Mouse (Mus musculus): ENCODE measurements around the gene Dnajc2. TPM values are rescaled to one million over a fixed set of nuclear protein-coding genes. Genes with fewer than 3 reads are reported as not detected.

Gene Dnajc2
- polyA plus RNA-seq, 1 experiment from 2014 or later = 95.6 TPM

DNA sequence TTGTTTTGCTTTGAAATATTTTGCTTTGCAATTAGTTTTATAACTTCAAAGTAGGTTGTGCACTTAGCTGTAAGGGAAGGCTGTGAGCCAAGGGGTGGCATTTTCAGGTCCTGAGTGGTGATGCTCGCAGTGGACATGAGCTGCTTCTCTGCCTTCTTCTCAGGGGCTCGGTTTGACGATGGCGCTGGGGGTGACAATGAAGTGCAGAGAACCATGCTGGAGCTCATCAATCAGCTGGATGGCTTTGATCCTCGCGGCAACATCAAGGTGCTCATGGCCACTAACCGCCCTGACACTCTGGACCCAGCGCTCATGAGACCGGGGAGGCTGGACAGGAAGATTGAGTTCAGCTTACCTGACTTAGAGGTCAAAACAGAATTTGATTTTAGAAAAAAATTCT lies 17.9 kb upstream of the Dnajc2 start:
- no peak for ATAC-seq (ENCODE audit: insufficient number of reproducible peaks, low FRiP score, low TSS enrichment, low read depth)
- no peak overlapping the region for H3K9ac ChIP-seq (ENCODE audit: low read length)
- H3K4me2 ChIP-seq (ENCODE audit: low read depth, severe bottlenecking) = no peak overlapping the region
- DNase-seq (ENCODE audit: low spot score) = no peak
- H3K4me3 ChIP-seq (ENCODE audit: low read depth, low read length) = no peak overlapping the region
- H3K9me3 ChIP-seq (ENCODE audit: control insufficient read depth, low read length) = no peaks in the 10 kb centered on the region
- H3K36me3 ChIP-seq (ENCODE audit: control insufficient read depth, insufficient read depth, low read length) = peaks cover 9% of the 10 kb centered on the region; the same call in 1 of the 2 replicates
- no peaks in the 10 kb centered on the region for H3K27me3 ChIP-seq (ENCODE audit: control insufficient read depth, insufficient read depth, low read length)
- 91% methylated on average over 9 of the region's 9 CpGs for WGBS
- no peak overlapping the region for H3K27ac ChIP-seq (replicated peaks; ENCODE audit: low read depth, low read length)
- H3K4me1 ChIP-seq (ENCODE audit: control insufficient read depth, insufficient read depth, low read length) = no peaks in the 10 kb centered on the region

- H3K36me3 ChIP-seq (ENCODE audit: control insufficient read depth, insufficient read depth, low read length) = peaks cover 5% of the 10 kb centered on the region; the same call in 1 of the 2 replicates
- DNase-seq (ENCODE audit: low spot score) = no peak
- H3K27me3 ChIP-seq (ENCODE audit: control insufficient read depth, insufficient read depth, low read length) = no peaks in the 10 kb centered on the region
- no peaks in the 10 kb centered on the region for H3K9me3 ChIP-seq (ENCODE audit: control insufficient read depth, low read length)
- no peaks in the 10 kb centered on the region; the same call in 1 of the 2 replicates for H3K4me1 ChIP-seq (ENCODE audit: control insufficient read depth, insufficient read depth, low read length)
- no peak for ATAC-seq (ENCODE audit: insufficient number of reproducible peaks, low FRiP score, low TSS enrichment, low read depth)
- H3K4me3 ChIP-seq (ENCODE audit: low read depth, low read length) = no peak overlapping the region
- H3K9ac ChIP-seq (ENCODE audit: low read length) = no peak overlapping the region
- H3K4me2 ChIP-seq (ENCODE audit: low read depth, severe bottlenecking) = no peak overlapping the region
- no peak overlapping the region for H3K27ac ChIP-seq (replicated peaks; ENCODE audit: low read depth, low read length)
Measured at GRCm38 (mm10) chr5:21792166-21792565, 7.1 kb upstream of the Dnajc2 start.

- Histone ChIP-seq H3K27ac (replicated peaks; ENCODE audit: low read depth, low read length) (no peak overlapping the region), H3K4me2 (ENCODE audit: low read depth, severe bottlenecking) (no peak overlapping the region), H3K9ac (ENCODE audit: low read length) (no peak overlapping the region), H3K9me3 (ENCODE audit: control insufficient read depth, low read length) (no peaks in the 10 kb centered on the region), H3K27me3 (ENCODE audit: control insufficient read depth, insufficient read depth, low read length) (no peaks in the 10 kb centered on the region), H3K4me1 (ENCODE audit: control insufficient read depth, insufficient read depth, low read length) (no peaks in the 10 kb centered on the region; the same call in 1 of the 2 replicates), H3K4me3 (ENCODE audit: low read depth, low read length) (no peak overlapping the region), H3K36me3 (ENCODE audit: control insufficient read depth, insufficient read depth, low read length) (no peaks in the 10 kb centered on the region)
- WGBS = 65% methylated on average over 5 of the region's 5 CpGs
- ATAC-seq (ENCODE audit: insufficient number of reproducible peaks, low FRiP score, low TSS enrichment, low read depth) (no peak), DNase-seq (ENCODE audit: low spot score) (no peak)
Measured at GRCm38 (mm10) chr5:21789061-21789460, 4.0 kb upstream of the Dnajc2 start.

GRCm38 (mm10) chr5:21787186-21788105 lies 2.4 kb upstream of the Dnajc2 start:
- Histone ChIP-seq H3K4me2 (ENCODE audit: low read depth, severe bottlenecking) (peak overlapping the region; percentile 40), H3K4me3 (ENCODE audit: low read depth, low read length) (peak overlapping the region; percentile 86), H3K9me3 (ENCODE audit: control insufficient read depth, low read length) (no peaks in the 10 kb centered on the region), H3K9ac (ENCODE audit: low read length) (peak overlapping the region; percentile 89), H3K27me3 (ENCODE audit: control insufficient read depth, insufficient read depth, low read length) (no peaks in the 10 kb centered on the region), H3K27ac (replicated peaks; ENCODE audit: low read depth, low read length) (no peak overlapping the region), H3K36me3 (ENCODE audit: control insufficient read depth, insufficient read depth, low read length) (no peaks in the 10 kb centered on the region), H3K4me1 (ENCODE audit: control insufficient read depth, insufficient read depth, low read length) (no peaks in the 10 kb centered on the region; the same call in 1 of the 2 replicates)
- DNase-seq (ENCODE audit: low spot score) (no peak), ATAC-seq (ENCODE audit: insufficient number of reproducible peaks, low FRiP score, low TSS enrichment, low read depth) (no peak)
- WGBS = 39% methylated on average over 11 of the region's 11 CpGs

DNA sequence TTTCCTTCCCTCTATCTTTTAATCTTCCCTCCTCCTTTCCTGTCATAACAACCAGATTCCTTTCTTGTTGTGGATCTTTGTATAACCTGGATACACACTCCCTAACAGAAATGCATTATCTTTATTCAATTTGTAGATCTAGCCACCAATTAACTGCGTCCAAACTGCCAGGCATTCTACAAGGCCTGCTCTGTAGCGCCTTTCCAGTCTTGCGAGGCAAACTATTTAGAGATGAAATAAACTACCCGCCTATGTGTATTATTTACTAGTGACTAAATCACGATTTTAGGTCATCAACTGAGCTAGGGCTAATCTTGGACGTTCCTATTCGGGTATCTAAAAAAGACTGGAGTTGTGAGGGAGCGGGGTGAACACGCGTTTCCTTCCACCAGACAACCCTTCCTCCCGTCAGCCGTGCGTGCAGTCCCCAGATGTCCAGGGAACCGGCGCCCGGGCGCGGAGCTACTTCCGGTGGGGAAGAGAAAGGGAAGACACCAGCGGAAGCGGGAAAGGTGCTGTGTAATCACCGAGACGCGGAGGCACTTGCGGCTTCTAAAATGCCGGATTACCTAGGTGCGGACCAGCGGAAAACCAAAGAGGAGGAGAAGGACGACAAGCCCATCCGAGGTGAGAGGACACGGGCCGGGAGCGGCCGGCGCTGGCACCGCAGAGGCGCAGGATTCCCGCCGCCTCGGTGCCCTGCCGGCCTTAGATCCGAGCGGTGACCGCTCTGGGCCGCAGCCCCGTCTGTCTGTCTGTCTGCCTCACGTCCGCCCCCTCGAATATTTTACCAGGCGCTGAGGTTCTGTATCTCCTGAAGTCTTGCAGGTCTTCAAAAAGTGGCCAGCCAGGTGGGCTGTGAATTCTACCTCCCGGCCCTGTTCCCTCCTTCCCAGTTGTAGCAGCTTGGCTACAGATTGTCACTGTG lies 1.5 kb upstream of the Dnajc2 start:
- H3K27ac ChIP-seq (replicated peaks; ENCODE audit: low read depth, low read length) = peak overlapping the region; percentile 9
- no peaks in the 10 kb centered on the region for H3K9me3 ChIP-seq (ENCODE audit: control insufficient read depth, low read length)
- DNase-seq (ENCODE audit: low spot score) (peak; percentile 97), ATAC-seq (ENCODE audit: insufficient number of reproducible peaks, low FRiP score, low TSS enrichment, low read depth) (peak; percentile 78)
- peaks cover 5% of the 10 kb centered on the region; the same call in 1 of the 2 replicates for H3K36me3 ChIP-seq (ENCODE audit: control insufficient read depth, insufficient read depth, low read length)
- no peaks in the 10 kb centered on the region for H3K27me3 ChIP-seq (ENCODE audit: control insufficient read depth, insufficient read depth, low read length)
- WGBS = 2% methylated on average over 51 of the region's 51 CpGs
- H3K4me2 ChIP-seq (ENCODE audit: low read depth, severe bottlenecking) = peak overlapping the region; percentile 40
- H3K4me3 ChIP-seq (ENCODE audit: low read depth, low read length) = peak overlapping the region; percentile 86
- no peaks in the 10 kb centered on the region; the same call in 1 of the 2 replicates for H3K4me1 ChIP-seq (ENCODE audit: control insufficient read depth, insufficient read depth, low read length)
- H3K9ac ChIP-seq (ENCODE audit: low read length) = peak overlapping the region; percentile 89

GRCm38 (mm10) chr5:21785776-21786175 lies 725 bp upstream of the Dnajc2 start:
- Histone ChIP-seq H3K9me3 (ENCODE audit: control insufficient read depth, low read length) (no peaks in the 10 kb centered on the region), H3K4me3 (ENCODE audit: low read depth, low read length) (no peak overlapping the region), H3K4me1 (ENCODE audit: control insufficient read depth, insufficient read depth, low read length) (no peaks in the 10 kb centered on the region; the same call in 1 of the 2 replicates), H3K4me2 (ENCODE audit: low read depth, severe bottlenecking) (no peak overlapping the region), H3K9ac (ENCODE audit: low read length) (no peak overlapping the region), H3K27me3 (ENCODE audit: control insufficient read depth, insufficient read depth, low read length) (no peaks in the 10 kb centered on the region), H3K36me3 (ENCODE audit: control insufficient read depth, insufficient read depth, low read length) (peaks cover 5% of the 10 kb centered on the region), H3K27ac (replicated peaks; ENCODE audit: low read depth, low read length) (no peak overlapping the region; the same call in 1 of the 2 replicates)
- DNase-seq (ENCODE audit: low spot score) (no peak), ATAC-seq (ENCODE audit: insufficient number of reproducible peaks, low FRiP score, low TSS enrichment, low read depth) (no peak)
- 80% methylated on average over 7 of the region's 7 CpGs for WGBS

- DNase-seq (ENCODE audit: low spot score) = peak; percentile 27
- peak overlapping the region; percentile 97 for H3K4me3 ChIP-seq (ENCODE audit: low read depth, low read length)
- H3K27ac ChIP-seq (replicated peaks; ENCODE audit: low read depth, low read length) = peak overlapping the region; percentile 47; the same call in 1 of the 2 replicates
- H3K36me3 ChIP-seq (ENCODE audit: control insufficient read depth, insufficient read depth, low read length) = peaks cover 9% of the 10 kb centered on the region
- under 1% methylated on average over 51 of the region's 51 CpGs for WGBS
- no peaks in the 10 kb centered on the region for H3K27me3 ChIP-seq (ENCODE audit: control insufficient read depth, insufficient read depth, low read length)
- H3K9ac ChIP-seq (ENCODE audit: low read length) = peak overlapping the region; percentile 81
- peak; percentile 70 for ATAC-seq (ENCODE audit: insufficient number of reproducible peaks, low FRiP score, low TSS enrichment, low read depth)
- H3K4me2 ChIP-seq (ENCODE audit: low read depth, severe bottlenecking) = peak overlapping the region; percentile 94
- no peaks in the 10 kb centered on the region; the same call in 1 of the 2 replicates for H3K4me1 ChIP-seq (ENCODE audit: control insufficient read depth, insufficient read depth, low read length)
- H3K9me3 ChIP-seq (ENCODE audit: control insufficient read depth, low read length) = no peaks in the 10 kb centered on the region
Measured at GRCm38 (mm10) chr5:21784161-21785052, 644 bp downstream of the Dnajc2 start.

Measured in limb, embryonic 11.5 days (tissue).